In the genomic region with DNA sequence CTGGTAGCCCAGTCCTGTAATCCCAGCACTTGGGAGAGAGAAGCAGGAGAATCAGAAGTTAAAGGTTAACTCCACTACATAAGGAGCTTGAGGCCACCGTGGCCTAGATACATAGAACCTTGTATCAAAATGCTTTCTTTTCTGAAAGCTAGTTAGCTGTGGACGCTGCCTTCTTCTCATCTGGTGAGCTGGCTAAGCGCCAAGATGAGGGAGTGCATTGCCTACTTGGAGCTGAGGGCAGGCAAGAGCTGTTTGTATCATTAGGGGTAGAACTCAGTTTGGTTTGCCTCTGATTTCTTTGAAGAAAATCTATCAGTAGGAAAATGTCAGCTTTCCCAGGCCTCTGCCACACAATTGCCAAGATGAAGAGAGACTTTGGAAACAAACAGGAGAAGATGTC, we compare ENCODE assay signal across 12 mouse cellular contexts. TPM values are rescaled to one million over a fixed set of nuclear protein-coding genes. Genes with fewer than 3 reads are reported as not detected.
DNase-seq lines count a peak whose midpoint lies in the region; ATAC-seq lines count a peak whose summit lies in the region.
"Had no signal": no experiment of that assay in that cellular context is flagged by ENCODE, and none has a peak within 500 bp of the region (broad histone marks: within the 10 kb centered on the region; RNA-seq: fewer than 3 reads in every experiment).

No protein-coding gene starts in this region.

- no peak for ATAC-seq in frontal cortex, adult (ENCODE audit: low TSS enrichment)
- ATAC-seq: lung, postnatal 0 days had no signal

- DNase-seq in cerebellum, adult 18-20 months, result peak; percentile 71 to 73
- no peak for DNase-seq in cerebellum, postnatal 4 days (ENCODE audit: low spot score in 2 of 2)
- DNase-seq in layer of hippocampus, adult 11-12 months (ENCODE audit: low spot score), result peak; percentile 60
- DNase-seq in layer of hippocampus, postnatal 14 days (ENCODE audit: low spot score in 2 of 2), result no peak
- DNase-seq in right cerebral cortex, adult 18-20 months, result peak; percentile 52
- DNase-seq in right cerebral cortex, postnatal 25 days, result no peak
- DNase-seq in thymus, postnatal 4 days, result no peak
- DNase-seq: heart, adult 2 months; heart, postnatal 10 days; kidney, adult 9 months had no signal

RNA-seq across cellular contexts. Expression of gene Slc9a8, which starts 32.3 kb away (rescaled TPM):
- total RNA-seq in layer of hippocampus, postnatal 14 days (2021), result 10 to 100 TPM; 29.9 to 33.3 TPM

RNA-seq across cellular contexts. Expression of gene Rnf114, which starts 38.6 kb away (rescaled TPM):
- 10 to 100 TPM; 39.1 to 40.5 TPM for total RNA-seq in layer of hippocampus, postnatal 14 days (2021)

RNA-seq across cellular contexts. Expression of gene Spata2, which starts 38.9 kb away (rescaled TPM):
- total RNA-seq in layer of hippocampus, postnatal 14 days (2021), result 10 to 100 TPM; 65.3 to 67.2 TPM

Comparison
In these comparisons a context has a peak if more than half of its experiments do, and no peak if none do; other contexts are left out.
1. DNase-seq: peak in cerebellum, adult 18-20 months (2 of 2), layer of hippocampus, adult 11-12 months (single experiment) and right cerebral cortex, adult 18-20 months (single experiment); none in cerebellum, postnatal 4 days (0 of 2), layer of hippocampus, postnatal 14 days (0 of 2), right cerebral cortex, postnatal 25 days (single experiment) and thymus, postnatal 4 days (single experiment).